Mouse (Mus musculus) stomach, postnatal 0 days (tissue): Measurements from ENCODE around the gene Ston2. TPM values are rescaled to one million over a fixed set of nuclear protein-coding genes. Genes with fewer than 3 reads are reported as not detected.

Experiments
- ATAC-seq: fragments of 200-750 bp; cut with Nextera tagmentation; 2 replicates; pipeline ENCODE4 v1.8.0; 2017; ENCODE audit not compliant: low FRiP score, low TSS enrichment
- DNase-seq: peaks from one replicate; pipeline ENCODE4 v3.0.0-alpha.2; 2016; ENCODE audit warnings: low spot score
- H3K27ac ChIP-seq: fragments of 300-500 bp; sonication (generic); replicated peaks from 2 replicates; pipeline ENCODE4 v1.5.1; 2014; ENCODE audit warnings: mild to moderate bottlenecking, control low read depth
- H3K27me3 ChIP-seq: fragments of 300-500 bp; sonication (generic); 2 replicates; pipeline ENCODE4 v1.6.1; 2014; ENCODE audit warnings: low read length; ENCODE audit not compliant: control insufficient read depth, insufficient read depth
- H3K36me3 ChIP-seq: fragments of 300-500 bp; sonication (generic); 2 replicates; pipeline ENCODE4 v1.6.1; 2014; ENCODE audit warnings: low read length, mixed read lengths; ENCODE audit not compliant: control insufficient read depth, insufficient read depth
- H3K4me1 ChIP-seq: fragments of 300-500 bp; sonication (generic); replicated peaks from 2 replicates; pipeline ENCODE4 v1.6.1; 2014; ENCODE audit warnings: antibody characterized with exemption; ENCODE audit not compliant: control insufficient read depth, insufficient read depth
- H3K4me2 ChIP-seq: fragments of 300-500 bp; sonication (generic); replicated peaks from 2 replicates; pipeline ENCODE4 v1.6.1; 2014; ENCODE audit warnings: low read depth, mild to moderate bottlenecking, control low read depth, moderate library complexity
- H3K4me3 ChIP-seq: fragments of 300-500 bp; sonication (generic); 2 replicates; pipeline ENCODE4 v1.5.1; 2014; ENCODE audit warnings: low read depth, low read length, control low read depth
- H3K9ac ChIP-seq: fragments of 300-500 bp; sonication (generic); 2 replicates; pipeline ENCODE4 v1.6.1; 2014; ENCODE audit warnings: mild to moderate bottlenecking, low read length, control low read depth, mixed read lengths
- H3K9me3 ChIP-seq: fragments of 300-500 bp; sonication (generic); 2 replicates; pipeline ENCODE4 v1.6.1; 2016; ENCODE audit warnings: low read length; ENCODE audit not compliant: control insufficient read depth
- CTCF ChIP-seq: IDR thresholded peaks from 2 replicates; pipeline ENCODE4 v1.5.1; 2016; ENCODE audit warnings: antibody characterized with exemption, low read depth, mild to moderate bottlenecking, moderate library complexity
- EP300 ChIP-seq: optimal IDR thresholded peaks from 2 replicates; pipeline ENCODE3; 2016; ENCODE audit warnings: antibody characterized with exemption
- WGBS: fragments of 180-500 bp; shearing (Covaris S2); extraction: QIAGEN DNeasy Blood & Tissue Kit; methylation state at CpG from one replicate; pipeline ENCODE4 v1.1.7; 2014; 5-methylcytosine and 5-hydroxymethylcytosine counted together
- polyA plus RNA-seq: library from polyadenylated mRNA; unstranded; fragments of >200 nt; fragmentation: Nextera tagmentation; extraction: Ambion mirVana; gene quantifications from 2 replicates; pipeline ENCODE4 v1.2.1, GENCODE M21; 2015

The Ston2 gene
- polyA plus RNA-seq, 1 experiment from 2014 or later, result 5.5 TPM

DNA sequence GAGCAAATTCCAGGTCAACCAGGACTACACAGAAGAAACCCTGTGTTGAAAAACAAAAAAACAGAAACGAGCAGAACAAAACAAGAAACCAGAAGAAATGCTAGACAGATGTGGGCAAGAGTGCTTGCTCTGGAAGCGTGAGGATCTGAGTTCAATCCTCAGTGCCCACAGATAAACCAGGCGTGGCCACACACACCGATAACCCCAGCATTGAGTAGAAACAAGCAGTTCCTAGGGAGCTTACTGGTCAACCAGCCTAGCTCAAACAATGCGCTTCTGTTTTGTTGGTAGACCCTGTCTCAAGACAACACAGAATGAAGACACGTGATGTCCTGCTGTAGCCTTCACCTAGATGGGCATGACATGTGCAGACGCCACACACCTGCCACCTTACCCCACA lies 45.3 kb downstream of the Ston2 start:
- Histone ChIP-seq H3K27ac (no peak overlapping the region), H3K4me3 (no peak overlapping the region), H3K9ac (no peak overlapping the region), H3K27me3 (no peaks in the 10 kb centered on the region), H3K9me3 (no peaks in the 10 kb centered on the region), H3K4me1 (no peaks in the 10 kb centered on the region), H3K36me3 (no peaks in the 10 kb centered on the region), H3K4me2 (no peak overlapping the region)
- 93% methylated on average over 7 of the region's 7 CpGs for WGBS
- TF ChIP-seq EP300, result no peak
- no peak for TF ChIP-seq CTCF
- ATAC-seq (no peak), DNase-seq (no peak)

- Histone ChIP-seq H3K9me3 (no peaks in the 10 kb centered on the region), H3K36me3 (no peaks in the 10 kb centered on the region), H3K4me2 (no peak overlapping the region), H3K4me3 (no peak overlapping the region), H3K9ac (no peak overlapping the region), H3K27me3 (no peaks in the 10 kb centered on the region), H3K4me1 (no peaks in the 10 kb centered on the region), H3K27ac (no peak overlapping the region)
- WGBS, result 85% methylated on average over 4 of the region's 4 CpGs
- ATAC-seq, result no peak
- TF ChIP-seq CTCF, result no peak
- TF ChIP-seq EP300, result no peak
- peak; percentile 7 for DNase-seq
Measured at GRCm38 (mm10) chr12:91738381-91738780, 49.8 kb downstream of the Ston2 start.

DNA sequence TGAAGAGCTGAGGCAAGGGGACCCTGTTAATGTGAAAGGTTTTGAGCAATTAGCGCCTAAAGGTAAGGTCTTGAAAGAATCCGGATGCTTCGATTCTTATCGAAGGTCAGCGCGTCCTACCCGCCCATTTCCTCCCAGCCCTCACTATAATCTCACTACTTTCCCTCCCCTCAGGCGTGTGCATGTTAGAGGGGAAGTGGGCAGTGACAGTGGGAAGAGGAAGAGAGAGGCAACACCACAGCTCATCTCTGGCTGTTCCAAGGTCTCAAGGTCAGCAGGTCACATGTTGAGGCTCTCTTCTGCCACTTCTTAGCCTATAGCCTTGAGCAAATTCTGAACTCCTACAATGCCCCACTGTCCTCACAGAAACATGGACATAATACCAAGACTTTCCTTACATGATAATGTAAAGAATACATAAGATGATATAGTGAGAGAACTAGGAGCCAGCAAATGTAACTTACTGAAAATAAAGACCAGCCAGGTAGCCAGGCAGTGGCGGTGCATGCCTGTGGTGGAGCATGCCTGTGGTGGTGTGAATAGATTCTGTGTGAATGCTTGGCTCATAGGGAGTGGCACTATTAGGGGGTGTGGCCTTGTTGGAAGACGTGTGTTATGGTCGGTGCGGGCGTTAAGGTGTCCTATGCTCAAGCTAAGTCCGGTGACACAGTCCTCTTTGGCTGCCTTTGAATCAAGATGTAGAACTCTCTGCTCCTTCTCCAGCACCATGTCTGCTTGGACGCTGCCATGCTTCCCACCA lies 51.8 kb downstream of the Ston2 start:
- 78% methylated on average over 15 of the region's 15 CpGs for WGBS
- no peak overlapping the region for H3K4me2 ChIP-seq
- ATAC-seq (0 out of 2 replicates have a peak, but pooled peaks have one; percentile 47), DNase-seq (peak; percentile 16)
- H3K27ac ChIP-seq, result no peak overlapping the region
- H3K4me1 ChIP-seq, result no peaks in the 10 kb centered on the region
- no peaks in the 10 kb centered on the region for H3K9me3 ChIP-seq
- no peak overlapping the region for H3K4me3 ChIP-seq
- H3K27me3 ChIP-seq, result no peaks in the 10 kb centered on the region
- no peaks in the 10 kb centered on the region for H3K36me3 ChIP-seq
- no peak overlapping the region for H3K9ac ChIP-seq
- no peak for TF ChIP-seq EP300
- no peak for TF ChIP-seq CTCF

GRCm38 (mm10) chr12:91734246-91735027 lies 53.8 kb downstream of the Ston2 start:
- WGBS, result 42% methylated on average over 15 of the region's 15 CpGs
- DNase-seq (no peak), ATAC-seq (no peak)
- H3K9ac ChIP-seq, result no peak overlapping the region
- H3K4me2 ChIP-seq, result no peak overlapping the region
- H3K9me3 ChIP-seq, result no peaks in the 10 kb centered on the region
- TF ChIP-seq EP300 (no peak), CTCF (no peak)
- no peaks in the 10 kb centered on the region for H3K4me1 ChIP-seq
- H3K27me3 ChIP-seq, result no peaks in the 10 kb centered on the region
- no peaks in the 10 kb centered on the region for H3K36me3 ChIP-seq
- H3K27ac ChIP-seq, result no peak overlapping the region
- no peak overlapping the region for H3K4me3 ChIP-seq

DNA sequence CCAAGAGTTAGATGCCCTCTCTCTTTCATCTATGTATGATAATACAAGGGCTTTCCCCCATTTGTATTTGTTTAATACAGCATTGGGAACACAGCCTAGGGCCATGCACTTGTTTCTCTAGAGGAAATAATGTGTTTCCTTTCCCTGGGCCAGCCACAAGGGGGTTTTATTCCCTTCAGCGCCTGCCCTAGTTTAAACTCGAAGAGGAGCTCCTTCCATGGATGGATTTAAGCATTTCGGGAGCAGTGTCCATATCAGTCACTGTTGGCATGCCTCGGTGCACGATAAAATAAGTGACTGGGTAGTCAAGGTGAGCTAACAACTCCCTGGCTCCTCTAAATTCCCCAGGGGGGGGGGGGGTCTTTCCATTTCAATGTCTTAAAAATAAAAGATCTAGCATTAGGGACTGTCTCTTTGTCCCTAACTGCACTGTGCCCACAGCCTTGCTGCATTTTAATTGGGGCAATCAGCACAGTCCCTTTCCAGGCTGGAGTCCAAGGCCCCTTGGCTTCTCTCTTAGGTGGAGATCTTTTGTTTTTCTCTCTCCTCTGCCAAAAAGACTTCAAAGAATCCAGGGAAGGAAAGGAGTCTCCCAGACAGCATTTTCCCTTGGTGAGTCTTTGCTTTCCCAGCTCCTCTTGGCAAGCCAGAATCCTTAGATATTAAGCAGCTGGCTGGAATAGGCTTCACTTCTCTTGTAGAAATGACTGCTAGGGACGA lies 55.3 kb downstream of the Ston2 start:
- no peaks in the 10 kb centered on the region for H3K27me3 ChIP-seq
- H3K4me1 ChIP-seq, result no peaks in the 10 kb centered on the region
- H3K36me3 ChIP-seq, result no peaks in the 10 kb centered on the region
- no peak overlapping the region for H3K4me2 ChIP-seq
- no peak overlapping the region for H3K9ac ChIP-seq
- TF ChIP-seq EP300, result no peak
- TF ChIP-seq CTCF, result peak; percentile 43
- H3K4me3 ChIP-seq, result no peak overlapping the region
- no peaks in the 10 kb centered on the region for H3K9me3 ChIP-seq
- 61% methylated on average over 6 of the region's 6 CpGs for WGBS
- DNase-seq (no peak), ATAC-seq (no peak)
- H3K27ac ChIP-seq, result no peak overlapping the region
